Mouse (Mus musculus) megakaryocyte, embryonic 14.5 days (primary cell): ENCODE measurements around the gene Zfp51.

Source experiments
- FLI1 ChIP-seq: IDR thresholded peaks from 2 replicates; pipeline ENCODE4 v1.6.1; 2012; ENCODE audit warnings: low read length, inconsistent platforms, mixed read lengths
- GATA1 ChIP-seq: IDR thresholded peaks from 3 replicates; pipeline ENCODE4 v1.6.1; 2012; ENCODE audit warnings: mixed read lengths, low read length, inconsistent platforms, borderline replicate concordance

- TF ChIP-seq GATA1 (no peak), FLI1 (no peak)
These were observed 39.4 kb downstream of the Zfp51 start for GRCm38 (mm10) chr17:21489500-21490001.
